32 mouse cellular contexts compared by ENCODE assay signal in the genomic region with DNA sequence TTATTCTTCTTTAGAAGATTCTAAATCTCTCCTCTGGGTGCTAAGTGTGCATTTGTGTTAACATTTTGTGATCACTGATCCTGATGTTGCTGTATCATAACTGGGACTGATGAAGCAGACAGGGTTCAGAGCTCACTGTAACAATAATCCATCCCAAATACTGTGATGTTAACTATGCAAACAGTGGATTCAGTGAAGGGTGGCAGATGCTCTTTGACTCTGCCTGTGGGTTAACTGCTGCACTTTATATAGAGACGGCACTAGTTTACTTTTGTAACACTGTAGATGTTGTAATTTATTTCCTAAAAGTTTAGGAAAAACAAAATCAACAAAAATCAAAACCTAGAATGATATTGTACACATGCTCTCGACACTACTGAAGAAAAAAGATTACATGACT.
"Had no signal": no experiment of that assay in that cellular context is flagged by ENCODE, and none has a peak within 500 bp of the region (broad histone marks: within the 10 kb centered on the region; RNA-seq: fewer than 3 reads in every experiment).

No protein-coding gene starts in this region.

- H3K9ac ChIP-seq: limb, embryonic 12.5 days; limb, embryonic 13.5 days; limb, embryonic 15.5 days; liver, embryonic 12.5 days; liver, embryonic 13.5 days; liver, embryonic 14.5 days; liver, embryonic 15.5 days; liver, postnatal 0 days; lung, embryonic 14.5 days; lung, embryonic 15.5 days; midbrain, embryonic 12.5 days; midbrain, embryonic 13.5 days; midbrain, embryonic 15.5 days; neural tube, embryonic 12.5 days had no signal

- H3K27ac ChIP-seq: limb, embryonic 10.5 days; limb, embryonic 12.5 days; limb, embryonic 13.5 days; limb, embryonic 15.5 days; liver, embryonic 12.5 days; liver, embryonic 13.5 days; liver, embryonic 14.5 days; liver, embryonic 15.5 days; lung, embryonic 15.5 days; macrophage; midbrain, embryonic 10.5 days; midbrain, embryonic 12.5 days; midbrain, embryonic 13.5 days; midbrain, embryonic 15.5 days; neural tube, embryonic 12.5 days had no signal

- H3K4me3 ChIP-seq: limb, embryonic 10.5 days; limb, embryonic 12.5 days; limb, embryonic 13.5 days; limb, embryonic 15.5 days; liver, embryonic 12.5 days; liver, embryonic 13.5 days; liver, embryonic 15.5 days; lung, embryonic 15.5 days; megakaryocyte, embryonic 14.5 days; midbrain, embryonic 10.5 days; midbrain, embryonic 12.5 days; midbrain, embryonic 13.5 days; midbrain, embryonic 15.5 days; myocyte; neural tube, embryonic 12.5 days had no signal

- H3K4me1 ChIP-seq: limb, embryonic 10.5 days; limb, embryonic 12.5 days; limb, embryonic 13.5 days; limb, embryonic 15.5 days; liver, embryonic 12.5 days; liver, embryonic 13.5 days; liver, embryonic 15.5 days; lung, embryonic 15.5 days; megakaryocyte, embryonic 14.5 days; midbrain, embryonic 10.5 days; midbrain, embryonic 12.5 days; midbrain, embryonic 13.5 days; midbrain, embryonic 15.5 days; neural tube, embryonic 12.5 days had no signal

- ATAC-seq: liver, embryonic 12.5 days; liver, postnatal 0 days; lung, postnatal 0 days; midbrain, embryonic 13.5 days; midbrain, embryonic 15.5 days; midbrain, embryonic 16.5 days had no signal

- H3K27me3 ChIP-seq: limb, embryonic 12.5 days; limb, embryonic 13.5 days; limb, embryonic 15.5 days; liver, embryonic 12.5 days; liver, embryonic 13.5 days; liver, embryonic 15.5 days; lung, embryonic 15.5 days; megakaryocyte, embryonic 14.5 days; midbrain, embryonic 12.5 days; midbrain, embryonic 13.5 days; midbrain, embryonic 15.5 days; neural tube, embryonic 12.5 days had no signal

- DNase-seq: left cerebral cortex, postnatal 4 days; liver; liver, embryonic 13.5 days; liver, postnatal 0 days; lung, adult 18-20 months; lung, adult 2 months; lung, embryonic 14.5 days; lung, postnatal 10 days; lung, postnatal 14 days; lung, postnatal 36 days; lung, postnatal 4 days; midbrain, embryonic 14.5 days had no signal

- H3K9me3 ChIP-seq: limb, embryonic 10.5 days; limb, embryonic 12.5 days; limb, embryonic 13.5 days; limb, embryonic 15.5 days; liver, embryonic 12.5 days; liver, embryonic 13.5 days; liver, embryonic 15.5 days; lung, embryonic 15.5 days; megakaryocyte, embryonic 14.5 days; midbrain, embryonic 10.5 days; midbrain, embryonic 12.5 days; midbrain, embryonic 13.5 days; midbrain, embryonic 15.5 days; neural tube, embryonic 12.5 days had no signal

- H3K4me2 ChIP-seq: limb, embryonic 12.5 days; limb, embryonic 13.5 days; limb, embryonic 15.5 days; liver, embryonic 11.5 days; liver, embryonic 12.5 days; liver, embryonic 13.5 days; liver, embryonic 15.5 days; lung, embryonic 14.5 days; lung, embryonic 15.5 days; midbrain, embryonic 11.5 days; midbrain, embryonic 12.5 days; midbrain, embryonic 13.5 days; midbrain, embryonic 15.5 days; neural tube, embryonic 12.5 days had no signal

- H3K36me3 ChIP-seq: limb, embryonic 10.5 days; limb, embryonic 12.5 days; limb, embryonic 13.5 days; limb, embryonic 15.5 days; liver, embryonic 12.5 days; liver, embryonic 13.5 days; liver, embryonic 15.5 days; lung, embryonic 15.5 days; midbrain, embryonic 10.5 days; midbrain, embryonic 12.5 days; midbrain, embryonic 13.5 days; midbrain, embryonic 15.5 days; neural tube, embryonic 12.5 days had no signal
